Mouse (Mus musculus) ZHBTc4 (cell line): ENCODE measurements around the gene Nr2f6.

Experiments
- DNase-seq: peaks from one replicate; pipeline ENCODE4 v3.0.0-alpha.2; 2011; ENCODE audit warnings: low read depth, low spot score

Nr2f6 gene

GRCm38 (mm10) chr8:71381421-71381970 is at the start of gene Nr2f6:
Gene Nr2f6, minus strand, starts transcription at chr8:71381960.
- peak; percentile 85 for DNase-seq

GRCm38 (mm10) chr8:71422121-71422520 is 40.4 kb upstream of the Nr2f6 start:
- no peak for DNase-seq

GRCm38 (mm10) chr8:71411535-71412273 is 29.9 kb upstream of the Nr2f6 start:
- no peak for DNase-seq

- no peak for DNase-seq
Observed at GRCm38 (mm10) chr8:71408231-71408630, 26.5 kb upstream of the Nr2f6 start.

- no peak for DNase-seq
Observed at GRCm38 (mm10) chr8:71407441-71407840, 25.7 kb upstream of the Nr2f6 start.

- DNase-seq: peak; percentile 73
Observed at GRCm38 (mm10) chr8:71406099-71407015, 24.6 kb upstream of the Nr2f6 start.

GRCm38 (mm10) chr8:71405401-71406098 is 23.8 kb upstream of the Nr2f6 start, which contains the start of gene Ankle1:
Gene Ankle1, plus strand, starts transcription at chr8:71406010.
- peak; percentile 98 for DNase-seq

GRCm38 (mm10) chr8:71404951-71405351 is 23.2 kb upstream of the Nr2f6 start:
- no peak for DNase-seq

GRCm38 (mm10) chr8:71404011-71404410 is 22.3 kb upstream of the Nr2f6 start:
- no peak for DNase-seq

GRCm38 (mm10) chr8:71403107-71403885 is 21.5 kb upstream of the Nr2f6 start:
- DNase-seq: peak; percentile 76

- no peak for DNase-seq
Observed at GRCm38 (mm10) chr8:71402446-71402964, 20.7 kb upstream of the Nr2f6 start.

- DNase-seq: no peak
Observed at GRCm38 (mm10) chr8:71401454-71401853, 19.7 kb upstream of the Nr2f6 start.

GRCm38 (mm10) chr8:71400826-71401225 is 19.1 kb upstream of the Nr2f6 start:
- DNase-seq: no peak

GRCm38 (mm10) chr8:71397701-71398100 is 15.9 kb upstream of the Nr2f6 start:
- no peak for DNase-seq

GRCm38 (mm10) chr8:71396639-71397305 is 15.0 kb upstream of the Nr2f6 start, which contains the start of gene Babam1:
Gene Babam1, plus strand, starts transcription at chr8:71396861.
- DNase-seq: peak; percentile 96

- DNase-seq: no peak
Observed at GRCm38 (mm10) chr8:71395629-71396028, 13.9 kb upstream of the Nr2f6 start, which contains the start of gene Ushbp1. Gene Ushbp1, minus strand, starts transcription at chr8:71395802.

GRCm38 (mm10) chr8:71395071-71395470 is 13.3 kb upstream of the Nr2f6 start:
- DNase-seq: no peak

GRCm38 (mm10) chr8:71394481-71394880 is 12.7 kb upstream of the Nr2f6 start:
- DNase-seq: no peak

- peak; percentile 80 for DNase-seq
Observed at GRCm38 (mm10) chr8:71392871-71393270, 11.1 kb upstream of the Nr2f6 start.

- no peak for DNase-seq
Observed at GRCm38 (mm10) chr8:71392391-71392790, 10.6 kb upstream of the Nr2f6 start.
